Mouse (Mus musculus) cortical plate, adult 2 months (tissue): ENCODE measurements at regions not wholly inside any gene's neighbourhood (a gene's known extent, or its start where the extent isn't known, plus 50 kb on each side); places are given as distances from the start of the nearest gene placed in this dataset.

Experiments
- CTCF ChIP-seq: fragments of 200-500 bp; IDR thresholded peaks from 2 replicates; pipeline ENCODE4 v1.5.1; 2011; ENCODE audit warnings: mild to moderate bottlenecking, control low read depth, low read length; ENCODE audit not compliant: insufficient read depth; ENCODE audit errors: extremely low read depth
- POLR2A ChIP-seq: fragments of 200-500 bp; IDR thresholded peaks from 2 replicates; pipeline ENCODE4 v1.6.1; 2011; ENCODE audit warnings: mild to moderate bottlenecking, low read length, control low read depth; ENCODE audit not compliant: insufficient read depth; ENCODE audit errors: extremely low read depth

DNA sequence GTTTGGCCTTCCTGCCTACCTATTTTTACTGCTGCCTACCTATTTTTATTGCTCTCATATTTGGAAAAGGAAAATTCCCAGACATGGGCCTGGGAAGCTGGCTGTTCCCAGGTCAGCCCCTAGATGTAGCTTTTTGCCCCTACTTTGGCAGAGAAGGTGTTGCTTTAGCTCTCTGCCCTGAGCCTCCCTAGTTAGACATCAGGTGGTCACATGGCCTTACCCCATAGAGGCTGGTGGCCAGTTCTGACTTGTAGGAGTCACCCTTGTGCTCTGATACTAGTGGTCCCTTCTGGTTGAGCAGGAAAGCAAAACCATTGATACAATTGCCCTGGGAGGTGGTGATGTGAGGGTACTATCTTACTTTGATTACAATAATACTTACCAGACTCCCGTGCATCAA lies 208.2 kb downstream of the Ttc32 start:
- TF ChIP-seq POLR2A (no peak), CTCF (no peak)
